Mouse (Mus musculus) lung, postnatal 0 days (tissue): ENCODE results near the gene Dnajb8. TPM values are rescaled to one million over a fixed set of nuclear protein-coding genes. Genes with fewer than 3 reads are reported as not detected.

Experiments
- ATAC-seq: fragments of 200-750 bp; cut with Nextera tagmentation; 2 replicates; pipeline ENCODE4 v1.8.0; 2017; ENCODE audit warnings: moderate library complexity
- DNase-seq: peaks from one replicate; pipeline ENCODE4 v3.0.0-alpha.2; 2016; ENCODE audit warnings: low spot score
- H3K27ac ChIP-seq: fragments of 300-500 bp; sonication (generic); 2 replicates; pipeline ENCODE4 v1.5.1; 2014; ENCODE audit warnings: antibody characterized with exemption, mild to moderate bottlenecking, low read length, mixed read lengths
- H3K27me3 ChIP-seq: fragments of 300-500 bp; sonication (generic); replicated peaks from 2 replicates; pipeline ENCODE4 v1.6.1; 2014; ENCODE audit warnings: low read length, mixed read lengths; ENCODE audit not compliant: insufficient read depth
- H3K36me3 ChIP-seq: fragments of 300-500 bp; sonication (generic); 2 replicates; pipeline ENCODE4 v1.6.1; 2014; ENCODE audit warnings: low read length, mixed read lengths; ENCODE audit not compliant: insufficient read depth
- H3K4me1 ChIP-seq: fragments of 300-500 bp; sonication (generic); 2 replicates; pipeline ENCODE4 v1.6.1; 2014; ENCODE audit warnings: antibody characterized with exemption, low read depth, low read length, mixed read lengths; ENCODE audit not compliant: insufficient read depth
- H3K4me2 ChIP-seq: fragments of 300-500 bp; sonication (generic); replicated peaks from 2 replicates; pipeline ENCODE4 v1.6.1; 2014; ENCODE audit warnings: low read depth, mild to moderate bottlenecking, low read length, moderate library complexity, mixed read lengths
- H3K4me3 ChIP-seq: fragments of 300-500 bp; sonication (generic); 2 replicates; pipeline ENCODE4 v1.5.1; 2014; ENCODE audit warnings: low read depth, low read length
- H3K9ac ChIP-seq: fragments of 300-500 bp; sonication (generic); replicated peaks from 2 replicates; pipeline ENCODE4 v1.6.1; 2014; ENCODE audit warnings: low read depth, mild to moderate bottlenecking
- H3K9me3 ChIP-seq: fragments of 300-500 bp; sonication (generic); 2 replicates; pipeline ENCODE4 v1.6.1; 2016; ENCODE audit warnings: low read length, mixed read lengths
- CTCF ChIP-seq: IDR thresholded peaks from 2 replicates; pipeline ENCODE4 v1.5.1; 2016; ENCODE audit warnings: antibody characterized with exemption, mild to moderate bottlenecking
- EP300 ChIP-seq: IDR thresholded peaks from 2 replicates; pipeline ENCODE4 v1.6.1; 2016; ENCODE audit warnings: antibody characterized with exemption, mild to moderate bottlenecking, control low read depth
- WGBS: fragments of 180-500 bp; shearing (Covaris S2); extraction: QIAGEN DNeasy Blood & Tissue Kit; methylation state at CpG from one replicate; pipeline ENCODE4 v1.1.7; 2014; 5-methylcytosine and 5-hydroxymethylcytosine counted together
- polyA plus RNA-seq: library from polyadenylated mRNA; unstranded; fragments of >200 nt; fragmentation: Nextera tagmentation; extraction: Ambion mirVana; gene quantifications from 2 replicates; pipeline ENCODE4 v1.2.1, GENCODE M21; 2015

Dnajb8 gene
- polyA plus RNA-seq, 1 experiment from 2014 or later: not detected

DNA sequence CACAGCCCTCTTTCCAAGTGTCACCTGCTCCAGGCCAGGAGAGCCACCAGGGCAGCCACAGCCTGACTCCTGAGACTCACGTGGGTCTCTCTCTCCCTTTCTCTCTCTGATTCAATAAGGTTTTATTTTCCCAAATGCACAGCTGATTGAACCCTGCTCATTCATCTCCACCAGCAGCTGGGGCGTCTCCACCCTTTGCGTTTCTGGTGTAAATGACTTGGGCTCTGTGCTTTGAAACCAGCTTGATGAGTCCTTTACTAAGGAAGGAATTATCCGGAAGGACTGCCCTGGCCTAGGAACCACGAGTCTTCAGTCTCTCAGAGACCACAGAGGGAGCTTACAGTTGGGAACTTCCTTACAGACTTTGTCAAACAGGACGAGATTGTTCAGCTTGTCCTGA lies 10.2 kb downstream of the Dnajb8 start:
- no peak overlapping the region for H3K9ac ChIP-seq
- TF ChIP-seq CTCF (no peak), EP300 (no peak)
- no peaks in the 10 kb centered on the region for H3K36me3 ChIP-seq
- ATAC-seq: no peak
- WGBS: 61% methylated on average over 6 of the region's 6 CpGs
- no peak for DNase-seq
- H3K4me2 ChIP-seq: no peak overlapping the region
- H3K9me3 ChIP-seq: no peaks in the 10 kb centered on the region
- no peaks in the 10 kb centered on the region for H3K4me1 ChIP-seq
- H3K27me3 ChIP-seq: no peaks in the 10 kb centered on the region
- no peak overlapping the region for H3K27ac ChIP-seq
- H3K4me3 ChIP-seq: no peak overlapping the region

DNA sequence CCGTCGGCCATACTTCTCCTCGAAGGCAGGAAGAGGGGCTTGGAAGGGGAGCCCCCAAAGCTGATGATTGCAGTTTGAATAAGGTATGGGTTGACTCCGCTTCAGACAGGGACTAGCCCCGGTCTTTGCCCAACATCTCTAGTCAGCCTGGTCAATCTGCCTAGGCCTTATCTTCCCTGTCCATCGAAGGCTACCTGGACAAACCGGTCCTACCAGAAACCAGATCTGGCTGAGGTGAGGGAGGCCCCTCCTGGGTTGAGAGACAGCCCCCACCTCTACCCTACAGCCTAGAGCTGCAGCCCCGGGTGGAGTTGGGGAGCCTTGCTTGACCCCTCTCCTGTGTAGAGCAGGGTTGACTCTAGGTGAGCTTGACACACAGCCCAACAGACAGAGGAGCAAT lies 11.9 kb downstream of the Dnajb8 start:
- no peak overlapping the region for H3K4me3 ChIP-seq
- no peak overlapping the region for H3K9ac ChIP-seq
- H3K4me2 ChIP-seq: no peak overlapping the region
- TF ChIP-seq EP300 (no peak), CTCF (no peak)
- H3K27ac ChIP-seq: no peak overlapping the region
- H3K9me3 ChIP-seq: no peaks in the 10 kb centered on the region
- DNase-seq (no peak), ATAC-seq (peak; percentile 30; the same call in 1 of the 2 replicates)
- WGBS: 46% methylated on average over 8 of the region's 8 CpGs
- no peaks in the 10 kb centered on the region for H3K4me1 ChIP-seq
- H3K36me3 ChIP-seq: no peaks in the 10 kb centered on the region
- no peaks in the 10 kb centered on the region for H3K27me3 ChIP-seq

DNA sequence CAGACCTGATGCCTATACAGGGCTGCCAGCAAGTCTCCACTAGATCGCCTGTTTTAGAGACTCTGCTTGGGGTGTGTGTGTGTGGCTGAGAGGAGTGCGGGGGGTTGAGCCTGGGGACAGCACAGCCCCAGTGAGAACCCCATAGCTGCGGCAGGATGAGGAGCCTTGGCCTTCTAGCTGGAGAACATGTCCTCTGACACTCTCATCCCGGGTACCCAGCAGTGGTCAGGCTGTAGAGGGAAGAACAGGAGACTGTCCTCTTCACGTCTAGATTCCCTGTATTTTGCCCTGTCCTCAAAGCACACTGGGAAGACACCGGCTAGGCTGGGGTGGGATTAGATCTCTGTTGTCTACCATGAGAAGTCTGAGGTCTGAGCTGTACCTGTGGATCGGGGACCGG lies 13.4 kb downstream of the Dnajb8 start:
- H3K4me3 ChIP-seq: no peak overlapping the region
- 34% methylated on average over 8 of the region's 8 CpGs for WGBS
- H3K27ac ChIP-seq: no peak overlapping the region
- no peaks in the 10 kb centered on the region for H3K27me3 ChIP-seq
- H3K9me3 ChIP-seq: no peaks in the 10 kb centered on the region
- H3K4me2 ChIP-seq: no peak overlapping the region
- DNase-seq (no peak), ATAC-seq (no peak)
- H3K36me3 ChIP-seq: no peaks in the 10 kb centered on the region
- no peak for TF ChIP-seq CTCF
- TF ChIP-seq EP300: no peak
- no peaks in the 10 kb centered on the region for H3K4me1 ChIP-seq
- no peak overlapping the region for H3K9ac ChIP-seq

DNA sequence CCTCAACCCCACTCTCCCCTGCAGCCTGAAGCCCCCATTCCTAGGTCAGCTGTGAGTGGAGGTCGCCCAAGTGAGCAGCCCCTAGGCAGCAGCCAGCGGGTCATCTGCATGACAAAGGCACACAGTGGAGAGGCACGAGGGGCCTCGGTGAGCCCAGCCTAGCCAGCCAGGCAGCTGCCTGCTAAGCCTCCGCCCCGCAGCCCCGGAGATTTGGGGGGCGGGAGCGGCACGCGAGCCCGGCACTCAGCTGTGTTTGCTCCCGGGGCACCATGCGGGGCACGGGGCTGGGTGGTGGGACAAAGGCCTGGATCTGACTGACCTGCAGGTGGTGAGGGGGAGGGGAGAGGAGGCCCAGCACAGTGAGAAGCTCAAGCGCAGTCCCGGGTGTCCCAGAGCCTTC lies 13.9 kb downstream of the Dnajb8 start:
- Histone ChIP-seq H3K36me3 (no peaks in the 10 kb centered on the region), H3K4me2 (no peak overlapping the region), H3K9ac (no peak overlapping the region), H3K4me3 (no peak overlapping the region), H3K9me3 (no peaks in the 10 kb centered on the region), H3K4me1 (no peaks in the 10 kb centered on the region), H3K27me3 (no peaks in the 10 kb centered on the region), H3K27ac (no peak overlapping the region)
- ATAC-seq: no peak
- TF ChIP-seq CTCF: no peak
- no peak for TF ChIP-seq EP300
- WGBS: 6% methylated on average over 17 of the region's 17 CpGs
- DNase-seq: no peak

DNA sequence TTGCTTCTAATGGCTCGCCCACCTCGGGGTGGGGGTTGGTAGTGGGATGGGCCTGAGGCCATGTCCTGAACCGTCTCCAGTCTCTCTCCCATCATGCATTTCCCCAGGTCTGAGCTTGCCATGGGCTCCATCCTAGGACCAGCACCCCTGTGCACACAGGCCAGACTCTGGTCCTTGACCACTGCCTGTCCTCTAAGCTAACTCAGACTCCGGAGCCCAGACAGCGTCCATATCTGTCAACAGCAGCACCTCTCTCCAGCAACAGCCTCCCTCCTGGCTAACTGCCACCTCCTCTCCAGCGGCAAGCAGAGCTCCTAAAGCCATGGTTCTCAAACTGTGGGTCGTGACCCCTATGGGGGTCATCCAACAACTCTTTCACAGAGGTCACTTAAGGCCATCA lies 14.4 kb downstream of the Dnajb8 start:
- no peak overlapping the region for H3K4me3 ChIP-seq
- H3K27me3 ChIP-seq: no peaks in the 10 kb centered on the region
- H3K27ac ChIP-seq: no peak overlapping the region
- no peak overlapping the region for H3K9ac ChIP-seq
- H3K36me3 ChIP-seq: no peaks in the 10 kb centered on the region
- DNase-seq (peak; percentile 18), ATAC-seq (no peak)
- no peak overlapping the region for H3K4me2 ChIP-seq
- TF ChIP-seq CTCF: no peak
- TF ChIP-seq EP300: no peak
- no peaks in the 10 kb centered on the region for H3K9me3 ChIP-seq
- no peaks in the 10 kb centered on the region for H3K4me1 ChIP-seq
- 24% methylated on average over 7 of the region's 7 CpGs for WGBS

DNA sequence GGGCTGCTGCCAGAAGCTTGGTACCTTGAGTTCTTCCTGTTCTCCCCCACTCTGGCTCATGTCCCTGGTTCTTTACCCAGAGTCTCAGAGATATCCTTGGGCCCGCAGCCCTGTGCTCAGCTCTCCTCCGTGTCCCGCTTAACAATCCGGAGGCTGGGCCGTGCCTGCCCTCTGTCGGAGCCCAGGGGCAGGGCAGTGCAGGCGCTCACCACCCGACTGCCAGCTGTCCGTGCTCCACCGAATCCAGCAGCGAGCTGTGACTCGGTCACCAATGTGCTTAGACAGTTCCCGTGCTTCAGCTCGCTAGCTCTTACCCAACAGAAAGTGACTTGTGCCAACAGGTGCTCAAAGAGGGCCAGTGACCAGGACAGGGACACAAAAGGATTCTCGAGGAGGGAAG lies 20.5 kb downstream of the Dnajb8 start:
- Histone ChIP-seq H3K27ac (no peak overlapping the region), H3K36me3 (no peaks in the 10 kb centered on the region), H3K9me3 (no peaks in the 10 kb centered on the region), H3K27me3 (no peaks in the 10 kb centered on the region), H3K4me2 (no peak overlapping the region), H3K4me3 (no peak overlapping the region), H3K9ac (no peak overlapping the region), H3K4me1 (no peaks in the 10 kb centered on the region)
- ATAC-seq (peak; percentile 94), DNase-seq (peak; percentile 72)
- TF ChIP-seq CTCF: peak; percentile 93
- no peak for TF ChIP-seq EP300
- under 1% methylated on average over 15 of the region's 15 CpGs for WGBS

DNA sequence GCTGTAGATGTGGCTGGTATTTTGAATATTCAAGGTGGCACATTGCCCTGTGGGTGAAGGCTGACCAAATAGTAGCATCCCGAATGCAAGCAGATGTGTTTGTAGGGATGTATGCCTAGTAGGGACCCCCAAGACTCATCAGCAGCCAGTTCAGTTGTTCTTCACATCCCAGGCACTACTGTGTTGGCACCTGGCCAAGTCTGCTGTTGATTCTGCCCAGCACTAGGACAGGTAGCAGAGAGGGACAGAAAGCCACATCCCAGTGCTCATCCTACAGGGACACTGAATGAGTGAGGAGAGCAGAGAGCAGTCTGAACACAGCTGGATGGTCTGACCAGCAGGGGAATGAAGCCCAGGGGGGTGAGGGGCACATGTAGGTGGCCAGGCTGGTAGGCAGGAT lies 27.2 kb downstream of the Dnajb8 start:
- no peaks in the 10 kb centered on the region for H3K9me3 ChIP-seq
- TF ChIP-seq CTCF (no peak), EP300 (no peak)
- no peak for DNase-seq
- WGBS: 93% methylated on average over 1 of the region's 1 CpGs
- H3K4me2 ChIP-seq: no peak overlapping the region
- no peaks in the 10 kb centered on the region for H3K36me3 ChIP-seq
- H3K27me3 ChIP-seq: no peaks in the 10 kb centered on the region
- no peak for ATAC-seq
- no peaks in the 10 kb centered on the region for H3K4me1 ChIP-seq
- no peak overlapping the region for H3K4me3 ChIP-seq
- H3K27ac ChIP-seq: no peak overlapping the region
- H3K9ac ChIP-seq: no peak overlapping the region
